Mouse (Mus musculus): ENCODE results near the gene Wdr27. TPM values are rescaled to one million over a fixed set of nuclear protein-coding genes. Genes with fewer than 3 reads are reported as not detected.

The Wdr27 gene
- total and polyA plus RNA-seq, 3 experiments: 1.7 to 2.3 (median 2.1) TPM

GRCm38 (mm10) chr17:14904206-14904605 lies 38.8 kb downstream of the Wdr27 start:
- no peak overlapping the region for H3K27ac ChIP-seq (ENCODE audit: insufficient read depth, low read depth)
- H3K9me3 ChIP-seq (replicated peaks; ENCODE audit: low read length): no peaks in the 10 kb centered on the region
- dilution Hi-C loops (cut with MboI; ENCODE audit: extremely low pct_ligation_motif_present, extremely low pct_unique_long_range_greater_than_20kb, low sequenced_read_pairs) (no loop called here), in situ Hi-C loops (cut with MboI; ENCODE audit: low pct_ligation_motif_present, low pct_unique_long_range_greater_than_20kb, low sequenced_read_pairs) (loop anchor here (5.0 to 25.0 kb wide), 2 partner anchors 357 to 617 kb away; partner anchors contain the start of gene Smoc2)
- no peak for DNase-seq (ENCODE audit: extremely low read depth)
- H3K27me3 ChIP-seq (replicated peaks): no peaks in the 10 kb centered on the region
- no peaks in the 10 kb centered on the region for H3K79me2 ChIP-seq (replicated peaks; ENCODE audit: control insufficient read depth, extremely low read depth, insufficient read depth, poor library complexity, severe bottlenecking)
- H3K36me3 ChIP-seq (replicated peaks in 1 of 2; ENCODE audit: control insufficient read depth in 1 of 2, insufficient read depth in 1 of 2, low read length in 1 of 2): peaks cover 0 to 17% of the 10 kb centered on the region in 2 experiments
- H3K4me2 ChIP-seq (ENCODE audit: insufficient read depth, low read depth, poor library complexity, severe bottlenecking): no peak overlapping the region
- H3K4me1 ChIP-seq (ENCODE audit: control insufficient read depth in 1 of 2, insufficient read depth in 2 of 2): peaks cover 0 to 4% of the 10 kb centered on the region in 2 experiments; a peak in 2 of 4 replicates
- H3K4me3 ChIP-seq (replicated peaks in 1 of 3; ENCODE audit: low read depth in 2 of 3, low read length in 2 of 3, poor library complexity in 1 of 3): no peak overlapping the region
- H3K9ac ChIP-seq (ENCODE audit: insufficient read depth, low read depth): no peak overlapping the region
- TF ChIP-seq EP300 (IDR thresholded peaks at IDR 0.05; ENCODE audit: low read length): no peak
- TF ChIP-seq ELF1 (IDR thresholded peaks at IDR 0.05; ENCODE audit: low read depth, low read length): no peak
- no peak for TF ChIP-seq ZNF384 (IDR thresholded peaks at IDR 0.05; ENCODE audit: low read depth, low read length)
- TF ChIP-seq RCOR1 (conservative IDR thresholded peaks at IDR 0.05; ENCODE audit: low read depth, low read length): no peak
- TF ChIP-seq MXI1 (IDR thresholded peaks at IDR 0.05; ENCODE audit: low read depth, low read length): no peak
- TF ChIP-seq CHD2 (IDR thresholded peaks at IDR 0.05; ENCODE audit: low read length): no peak
- TF ChIP-seq RAD21 (IDR thresholded peaks at IDR 0.05; ENCODE audit: low read depth, low read length): no peak
- TF ChIP-seq POLR2AphosphoS2 (IDR thresholded peaks at IDR 0.05; ENCODE audit: low read depth, low read length): no peak

- Histone ChIP-seq H3K79me2 (replicated peaks; ENCODE audit: control insufficient read depth, extremely low read depth, insufficient read depth, poor library complexity, severe bottlenecking) (no peaks in the 10 kb centered on the region), H3K4me3 (replicated peaks in 1 of 3; ENCODE audit: low read depth in 2 of 3, low read length in 2 of 3, poor library complexity in 1 of 3) (no peak overlapping the region), H3K27me3 (replicated peaks) (no peaks in the 10 kb centered on the region), H3K9me3 (replicated peaks; ENCODE audit: low read length) (no peaks in the 10 kb centered on the region), H3K4me2 (ENCODE audit: insufficient read depth, low read depth, poor library complexity, severe bottlenecking) (no peak overlapping the region), H3K36me3 (replicated peaks in 1 of 2; ENCODE audit: control insufficient read depth in 1 of 2, insufficient read depth in 1 of 2, low read length in 1 of 2) (peaks cover 0 to 21% of the 10 kb centered on the region in 2 experiments), H3K4me1 (ENCODE audit: control insufficient read depth in 1 of 2, insufficient read depth in 2 of 2) (peaks cover 0 to 4% of the 10 kb centered on the region in 2 experiments; a peak in 1 of 4 replicates), H3K9ac (ENCODE audit: insufficient read depth, low read depth) (no peak overlapping the region), H3K27ac (ENCODE audit: insufficient read depth, low read depth) (no peak overlapping the region)
- in situ Hi-C loops (cut with MboI; ENCODE audit: low pct_ligation_motif_present, low pct_unique_long_range_greater_than_20kb, low sequenced_read_pairs) (loop anchor here (5.0 to 25.0 kb wide), 2 partner anchors 356 to 616 kb away; partner anchors contain the start of gene Smoc2), dilution Hi-C loops (cut with MboI; ENCODE audit: extremely low pct_ligation_motif_present, extremely low pct_unique_long_range_greater_than_20kb, low sequenced_read_pairs) (no loop called here)
- no peak for TF ChIP-seq CHD2 (IDR thresholded peaks at IDR 0.05; ENCODE audit: low read length)
- no peak for TF ChIP-seq USF2 (conservative IDR thresholded peaks at IDR 0.05; ENCODE audit: low read depth, low read length)
- no peak for DNase-seq (ENCODE audit: extremely low read depth)
Observed at GRCm38 (mm10) chr17:14903212-14903611, 39.7 kb downstream of the Wdr27 start.

- Histone ChIP-seq H3K79me2 (replicated peaks; ENCODE audit: control insufficient read depth, extremely low read depth, insufficient read depth, poor library complexity, severe bottlenecking) (no peaks in the 10 kb centered on the region), H3K4me3 (replicated peaks in 1 of 3; ENCODE audit: low read depth in 2 of 3, low read length in 2 of 3, poor library complexity in 1 of 3) (no peak overlapping the region), H3K4me2 (ENCODE audit: insufficient read depth, low read depth, poor library complexity, severe bottlenecking) (no peak overlapping the region), H3K27ac (ENCODE audit: insufficient read depth, low read depth) (no peak overlapping the region), H3K4me1 (ENCODE audit: control insufficient read depth in 1 of 2, insufficient read depth in 2 of 2) (no peaks in the 10 kb centered on the region), H3K9ac (ENCODE audit: insufficient read depth, low read depth) (no peak overlapping the region), H3K36me3 (replicated peaks in 1 of 2; ENCODE audit: control insufficient read depth in 1 of 2, insufficient read depth in 1 of 2, low read length in 1 of 2) (peaks cover 0 to 20% of the 10 kb centered on the region in 2 experiments), H3K9me3 (replicated peaks; ENCODE audit: low read length) (no peaks in the 10 kb centered on the region), H3K27me3 (replicated peaks) (no peaks in the 10 kb centered on the region)
- in situ Hi-C loops (cut with MboI; ENCODE audit: low pct_ligation_motif_present, low pct_unique_long_range_greater_than_20kb, low sequenced_read_pairs): no loop called here
- dilution Hi-C loops (cut with MboI; ENCODE audit: extremely low pct_ligation_motif_present, extremely low pct_unique_long_range_greater_than_20kb, low sequenced_read_pairs): no loop called here
- no peak for DNase-seq (ENCODE audit: extremely low read depth)
- TF ChIP-seq CHD2 (IDR thresholded peaks at IDR 0.05; ENCODE audit: low read length): no peak
- no peak for TF ChIP-seq TCF12 (IDR thresholded peaks at IDR 0.05; ENCODE audit: low read depth, low read length)
- no peak for TF ChIP-seq MXI1 (IDR thresholded peaks at IDR 0.05; ENCODE audit: low read depth, low read length)
- TF ChIP-seq CTCF (conservative IDR thresholded peaks at IDR 0.05 in 1 of 2, IDR thresholded peaks at IDR 0.05 in 1 of 2; ENCODE audit: low read depth in 2 of 2, low read length in 2 of 2): no peak
- no peak for TF ChIP-seq POLR2AphosphoS2 (IDR thresholded peaks at IDR 0.05; ENCODE audit: low read depth, low read length)
- no peak for TF ChIP-seq RCOR1 (conservative IDR thresholded peaks at IDR 0.05; ENCODE audit: low read depth, low read length)
- TF ChIP-seq USF1 (IDR thresholded peaks at IDR 0.05; ENCODE audit: low read depth, low read length): no peak
- no peak for TF ChIP-seq SMC3 (IDR thresholded peaks at IDR 0.05; ENCODE audit: low read depth, low read length)
- TF ChIP-seq ZMIZ1 (IDR thresholded peaks at IDR 0.05; ENCODE audit: low read depth, low read length): no peak
- no peak for TF ChIP-seq ZKSCAN1 (IDR thresholded peaks at IDR 0.05; ENCODE audit: borderline replicate concordance, low read depth, low read length)
- no peak for TF ChIP-seq JUN (IDR thresholded peaks at IDR 0.05; ENCODE audit: insufficient read depth, low read depth, low read length)
- no peak for TF ChIP-seq RAD21 (IDR thresholded peaks at IDR 0.05; ENCODE audit: low read depth, low read length)
- no peak for TF ChIP-seq TBP (conservative IDR thresholded peaks at IDR 0.05; ENCODE audit: low read depth, low read length)
- no peak for TF ChIP-seq EP300 (IDR thresholded peaks at IDR 0.05; ENCODE audit: low read length)
- no peak for TF ChIP-seq USF2 (conservative IDR thresholded peaks at IDR 0.05; ENCODE audit: low read depth, low read length)
Observed at GRCm38 (mm10) chr17:14898972-14899371, 44.0 kb downstream of the Wdr27 start.

Data from CH12.LX (cell line).